Comparison of ENCODE assay signal across 9 mouse cellular contexts in genomic region chr1:171248386-171249226, GRCm38 (mm10). TPM values are rescaled to one million over a fixed set of nuclear protein-coding genes. Genes with fewer than 3 reads are reported as not detected.
A peak's percentile ranks its signal among the peaks of the same experiment; 100 is the strongest.
DNase-seq lines count a peak whose midpoint lies in the region; TF ChIP-seq lines count a peak whose summit lies in the region.
"Had no signal": no experiment of that assay in that cellular context is flagged by ENCODE, and none has a peak within 500 bp of the region (broad histone marks: within the 10 kb centered on the region; RNA-seq: fewer than 3 reads in every experiment).

No protein-coding gene starts in this region.

- H3K4me3 ChIP-seq in heart, adult 2 months: no peak overlapping the region; the same call in 1 of the 2 replicates
- H3K4me3 ChIP-seq in spleen, adult 2 months (ENCODE audit: extremely low read depth, insufficient read depth, insufficient read length): no peak overlapping the region
- no peak overlapping the region; the same call in 1 of the 2 replicates for H3K4me3 ChIP-seq in limb, embryonic 10.5 days

- H3K9ac ChIP-seq in heart, adult 2 months (ENCODE audit: low read depth, low read length): no peak overlapping the region

- 44% methylated on average over 3 of the region's 3 CpGs for WGBS in heart, adult 2 months
- WGBS in spleen, adult 2 months: 44% methylated on average over 3 of the region's 3 CpGs
- WGBS in limb, embryonic 10.5 days: 49% methylated on average over 3 of the region's 3 CpGs

- peak overlapping the region; percentile 98 for H3K27ac ChIP-seq in heart, adult 2 months
- peak overlapping the region; percentile 18 for H3K27ac ChIP-seq in spleen, adult 2 months (ENCODE audit: insufficient read depth, low read length)
- peak overlapping the region; percentile 89 for H3K27ac ChIP-seq in limb, embryonic 10.5 days

- no peak for TF ChIP-seq CTCF in heart, adult 2 months (IDR thresholded peaks at IDR 0.05)
- no peak for TF ChIP-seq CTCF in spleen, adult 2 months (IDR thresholded peaks at IDR 0.05; ENCODE audit: extremely low read depth, insufficient read depth, insufficient read length, insufficient replicate concordance)

- no peak for TF ChIP-seq EP300 in heart, adult 2 months (IDR thresholded peaks at IDR 0.05; ENCODE audit: insufficient read depth, low read depth, low read length)

- peaks cover 4% of the 10 kb centered on the region; the same call in 1 of the 2 replicates for H3K36me3 ChIP-seq in heart, adult 2 months (ENCODE audit: control insufficient read depth, insufficient read depth, low read length)
- peaks cover 2% of the 10 kb centered on the region; the same call in 1 of the 2 replicates for H3K36me3 ChIP-seq in spleen, adult 2 months (ENCODE audit: control insufficient read depth, insufficient read depth, low read length)
- peaks cover 29% of the 10 kb centered on the region for H3K36me3 ChIP-seq in limb, embryonic 10.5 days

- H3K4me1 ChIP-seq in heart, adult 2 months (ENCODE audit: control insufficient read depth, insufficient read depth, low read length): peaks cover 9% of the 10 kb centered on the region
- H3K4me1 ChIP-seq in spleen, adult 2 months (ENCODE audit: control insufficient read depth, insufficient read depth, insufficient read length): peaks cover 4% of the 10 kb centered on the region; the same call in 1 of the 2 replicates
- peaks cover 71% of the 10 kb centered on the region for H3K4me1 ChIP-seq in limb, embryonic 10.5 days

- H3K27me3 ChIP-seq in heart, adult 2 months (ENCODE audit: control insufficient read depth, insufficient read depth, low read length): no peaks in the 10 kb centered on the region
- 0 out of 2 replicates have a peak, but pooled peaks cover 1% of the 10 kb centered on the region for H3K27me3 ChIP-seq in spleen, adult 2 months (ENCODE audit: control insufficient read depth, insufficient read depth, low read length)
- no peaks in the 10 kb centered on the region for H3K27me3 ChIP-seq in limb, embryonic 10.5 days (ENCODE audit: low read depth, poor library complexity, severe bottlenecking)

- peaks cover under 1% of the 10 kb centered on the region; the same call in 1 of the 2 replicates for H3K79me2 ChIP-seq in heart, adult 2 months (replicated peaks; ENCODE audit: control insufficient read depth, insufficient read depth, low read length)

- DNase-seq in heart, adult 2 months: no peak
- no peak for DNase-seq in heart, adult 9 months (ENCODE audit: low spot score in 2 of 2)
- DNase-seq in spleen, adult 2 months (ENCODE audit: low read depth in 1 of 2, low spot score in 2 of 2): no peak
- no peak for DNase-seq in spleen, postnatal 14 days (ENCODE audit: low spot score in 2 of 2)
- no peak for DNase-seq in limb, embryonic 10.5 days (ENCODE audit: low spot score)
- DNase-seq in testis, postnatal 10 days (ENCODE audit: low spot score): no peak
- DNase-seq in ovary, adult 18-20 months (ENCODE audit: low spot score): no peak
- no peak for DNase-seq in gastrocnemius, postnatal 10 days

- no peak for TF ChIP-seq POLR2A in heart, adult 2 months (IDR thresholded peaks at IDR 0.05; ENCODE audit: insufficient read depth, low read depth, low read length)
- TF ChIP-seq POLR2A in spleen, adult 2 months (IDR thresholded peaks at IDR 0.05; ENCODE audit: low read depth, low read length): no peak

- intact Hi-C loops in heart, adult 2 months (cut with DNase I): no loop called here

- no peaks in the 10 kb centered on the region for H3K9me3 ChIP-seq in limb, embryonic 10.5 days (replicated peaks)

RNA-seq across cellular contexts. Expression of gene Adamts4, which starts 1.6 kb away (rescaled TPM):
- 1 to 10 TPM in 1 of 2 experiments, under 1 TPM in 1; 0.29 to 1.5 TPM for total RNA-seq in heart, adult 2 months (2021)
- 0.92 and 0.94 TPM in 2 replicates for polyA plus RNA-seq in heart, adult 2 months (2012; rRNA removed)
- 0.63 and 0.64 TPM in 2 replicates for polyA plus RNA-seq in spleen, adult 2 months (2012; rRNA removed)
- 7.3 and 10.5 TPM in 2 replicates for polyA plus RNA-seq in limb, embryonic 10.5 days (2016; fragmentation: Nextera tagmentation; extraction: Ambion mirVana)
- 1 to 10 TPM; 3.9 to 8.0 TPM for total RNA-seq in gastrocnemius, postnatal 10 days (2021)
- polyA plus RNA-seq: erythroblast, embryonic 14.5 days had no signal

RNA-seq across cellular contexts. Expression of gene Ndufs2, which starts 2.6 kb away (rescaled TPM):
- total RNA-seq in heart, adult 2 months (2021): 1,000 to 10,000 TPM; 1,369 to 1,610 TPM
- polyA plus RNA-seq in heart, adult 2 months (2012; rRNA removed): 997 and 1,250 TPM in 2 replicates
- polyA plus RNA-seq in spleen, adult 2 months (2012; rRNA removed): 52.4 and 59.6 TPM in 2 replicates
- 308 and 312 TPM in 2 replicates for polyA plus RNA-seq in limb, embryonic 10.5 days (2016; fragmentation: Nextera tagmentation; extraction: Ambion mirVana)
- total RNA-seq in gastrocnemius, postnatal 10 days (2021): 100 to 1,000 TPM; 468 to 578 TPM

RNA-seq across cellular contexts. Expression of gene Fcer1g, which starts 14.4 kb away (rescaled TPM):
- 10 to 100 TPM; 12.4 to 15.3 TPM for total RNA-seq in heart, adult 2 months (2021)
- polyA plus RNA-seq in heart, adult 2 months (2012; rRNA removed): 32.7 and 50.8 TPM in 2 replicates
- 237 and 307 TPM in 2 replicates for polyA plus RNA-seq in spleen, adult 2 months (2012; rRNA removed)
- polyA plus RNA-seq in limb, embryonic 10.5 days (2016; fragmentation: Nextera tagmentation; extraction: Ambion mirVana): 6.4 and 10.7 TPM in 2 replicates
- 10 to 100 TPM; 10.4 to 13.3 TPM for total RNA-seq in gastrocnemius, postnatal 10 days (2021)

RNA-seq across cellular contexts. Expression of gene B4galt3, which starts 21.5 kb away (rescaled TPM):
- total RNA-seq in heart, adult 2 months (2021): 10 to 100 TPM; 16.4 to 17.4 TPM
- polyA plus RNA-seq in heart, adult 2 months (2012; rRNA removed): 41.9 and 45.7 TPM in 2 replicates
- 59.5 and 67.8 TPM in 2 replicates for polyA plus RNA-seq in spleen, adult 2 months (2012; rRNA removed)
- polyA plus RNA-seq in limb, embryonic 10.5 days (2016; fragmentation: Nextera tagmentation; extraction: Ambion mirVana): 69.0 and 75.1 TPM in 2 replicates
- 10 to 100 TPM; 11.0 to 17.6 TPM for total RNA-seq in gastrocnemius, postnatal 10 days (2021)

RNA-seq across cellular contexts. Expression of gene Apoa2, which starts 23.8 kb away (rescaled TPM):
- 1 to 10 TPM; 2.1 to 2.2 TPM for total RNA-seq in heart, adult 2 months (2021)
- polyA plus RNA-seq in heart, adult 2 months (2012; rRNA removed): 3.9 and 15.3 TPM in 2 replicates
- 1.2 and 1.8 TPM in 2 replicates for polyA plus RNA-seq in spleen, adult 2 months (2012; rRNA removed)
- polyA plus RNA-seq in limb, embryonic 10.5 days (2016; fragmentation: Nextera tagmentation; extraction: Ambion mirVana): 1.9 and 2.6 TPM in 2 replicates
- total RNA-seq in gastrocnemius, postnatal 10 days (2021): 1 to 10 TPM in 1 of 2 experiments, not detected in 1; 4.2 TPM

Comparison
In these comparisons a context has a peak if more than half of its experiments do, and no peak if none do; other contexts are left out.
1. H3K27ac ChIP-seq: peak in every context shown above with its lines; median percentile 98 in heart, adult 2 months; 89 in limb, embryonic 10.5 days; 18 in spleen, adult 2 months.